Mouse (Mus musculus): ENCODE results near the gene Il31ra. TPM values are rescaled to one million over a fixed set of nuclear protein-coding genes. Genes with fewer than 3 reads are reported as not detected.

Il31ra gene
- polyA plus RNA-seq, 1 experiment from 2014 or later, result not detected

DNA sequence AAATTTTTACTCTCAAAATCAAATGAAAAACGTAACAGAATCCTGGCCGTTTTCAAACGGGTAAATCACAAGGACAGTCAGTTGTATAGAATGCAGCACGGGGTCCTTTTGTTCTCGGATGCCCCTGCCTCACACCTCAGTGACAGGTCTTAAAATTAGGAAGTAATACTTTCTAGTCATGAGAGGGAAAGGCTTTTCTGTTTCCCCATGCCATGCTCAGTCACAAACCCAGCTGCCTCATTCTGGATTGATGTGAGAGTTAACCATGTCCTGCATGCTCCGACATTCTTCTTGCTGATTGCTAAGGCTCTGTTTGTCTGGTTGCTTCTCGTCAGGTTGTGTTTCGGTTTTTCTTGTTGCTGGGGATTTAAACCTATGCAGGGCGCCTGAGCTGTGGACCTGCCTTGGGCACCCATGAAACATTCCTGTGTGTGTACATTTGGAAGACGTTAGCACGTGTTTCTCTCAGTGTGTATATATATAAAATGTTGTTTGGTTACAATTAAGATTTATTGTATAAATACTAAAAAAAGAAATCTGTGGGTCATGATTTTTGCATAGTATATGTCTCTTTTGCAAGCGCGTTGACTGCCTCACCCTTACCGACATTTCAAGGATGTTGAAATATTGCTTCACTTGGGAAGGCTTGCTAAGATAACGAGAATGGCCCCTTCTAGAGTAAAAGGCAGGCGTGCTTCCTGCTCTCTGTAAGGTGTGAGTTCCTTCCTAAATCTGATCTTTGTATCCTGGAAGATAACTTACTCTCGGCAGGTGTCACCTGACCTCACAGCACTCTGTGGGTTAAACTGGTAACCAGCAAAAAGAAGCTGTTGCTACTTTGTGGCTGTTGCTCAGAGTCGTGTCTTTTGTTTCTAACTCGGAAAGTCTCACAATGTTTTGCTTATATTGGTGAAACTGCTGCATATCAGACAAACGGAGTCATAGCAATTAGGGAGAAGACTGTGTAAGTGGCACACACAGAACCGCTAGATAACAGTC is 120.1 kb downstream of the Il31ra start:
- WGBS, result 89% methylated on average over 21 of the region's 21 CpGs
- ATAC-seq, result no peak
- H3K9ac ChIP-seq (replicated peaks), result no peak overlapping the region

DNA sequence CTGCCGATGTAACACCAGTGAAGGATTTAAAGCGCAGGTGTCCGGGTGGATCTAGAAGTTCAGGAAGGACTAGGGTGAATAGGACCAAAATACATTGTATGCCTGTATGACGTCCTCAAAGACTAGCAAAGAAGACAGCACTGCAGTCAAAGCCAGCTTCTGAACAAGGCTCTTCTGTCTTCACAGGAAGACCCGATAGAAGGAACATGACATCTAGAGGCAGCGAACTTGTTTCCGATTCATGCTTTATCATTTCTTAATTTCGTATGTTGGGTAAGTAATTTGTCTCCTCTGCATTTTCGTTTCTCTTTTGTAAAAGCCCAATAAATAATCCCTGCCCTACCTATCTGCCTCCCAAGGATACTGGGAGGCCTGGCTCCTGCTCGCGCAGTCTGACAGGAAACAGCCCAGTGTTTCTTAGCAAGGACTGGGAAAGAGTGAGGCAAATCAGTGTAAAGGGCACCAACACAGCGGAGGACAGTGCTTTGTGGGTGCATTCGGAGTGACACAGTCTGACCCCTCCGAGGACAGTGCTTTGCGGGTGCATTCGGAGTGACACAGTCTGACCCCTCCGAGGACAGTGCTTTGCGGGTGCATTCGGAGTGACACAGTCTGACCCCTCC is 121.6 kb downstream of the Il31ra start:
- Histone ChIP-seq H3K9me3 (no peaks in the 10 kb centered on the region), H3K27me3 (no peaks in the 10 kb centered on the region), H3K4me3 (replicated peaks) (no peak overlapping the region), H3K4me1 (replicated peaks) (no peaks in the 10 kb centered on the region), H3K36me3 (peaks cover 13% of the 10 kb centered on the region; the same call in 1 of the 2 replicates), H3K27ac (no peak overlapping the region), H3K4me2 (replicated peaks) (no peak overlapping the region), H3K9ac (replicated peaks) (no peak overlapping the region)
- ATAC-seq, result no peak
- 93% methylated on average over 19 of the region's 19 CpGs for WGBS

More for the DNA sequence above, 120.1 kb downstream of the Il31ra start:
- Histone ChIP-seq H3K4me3 (replicated peaks) (no peak overlapping the region), H3K27me3 (no peaks in the 10 kb centered on the region), H3K27ac (no peak overlapping the region), H3K9me3 (no peaks in the 10 kb centered on the region), H3K4me1 (replicated peaks) (no peaks in the 10 kb centered on the region), H3K4me2 (replicated peaks) (no peak overlapping the region), H3K36me3 (peaks cover 14% of the 10 kb centered on the region; the same call in 1 of the 2 replicates)

DNA sequence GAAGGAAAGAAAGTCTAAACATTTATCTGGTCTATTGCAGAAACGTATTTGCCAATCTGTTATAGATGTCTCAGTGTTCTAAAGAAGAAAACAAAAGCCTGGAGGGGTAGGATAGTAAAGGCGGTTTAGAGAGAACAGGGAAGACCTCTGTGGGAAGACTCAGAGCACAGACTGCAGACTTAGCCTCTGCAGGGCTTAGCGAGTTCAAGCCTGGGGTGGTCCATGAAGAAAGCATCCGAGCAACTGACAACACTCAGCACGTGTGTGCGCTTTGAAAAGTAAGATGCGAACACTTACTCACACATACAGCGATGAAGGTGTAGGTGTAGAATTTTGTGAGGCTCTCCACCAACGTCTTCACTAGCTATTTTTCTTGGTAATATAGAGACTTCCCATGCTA is 123.0 kb downstream of the Il31ra start:
- 91% methylated on average over 9 of the region's 9 CpGs for WGBS
- Histone ChIP-seq H3K4me1 (replicated peaks) (0 out of 2 replicates have a peak, but pooled peaks cover under 1% of the 10 kb centered on the region), H3K9me3 (no peaks in the 10 kb centered on the region), H3K27me3 (no peaks in the 10 kb centered on the region), H3K36me3 (peaks cover 7% of the 10 kb centered on the region; the same call in 1 of the 2 replicates), H3K27ac (no peak overlapping the region), H3K9ac (replicated peaks) (no peak overlapping the region), H3K4me2 (replicated peaks) (no peak overlapping the region), H3K4me3 (replicated peaks) (no peak overlapping the region)
- no peak for ATAC-seq

Other genes with a start within 250 kb of the Il31ra start
- gene Il6st, start 130.3 kb downstream of the Il31ra start, polyA plus RNA-seq (2015; fragmentation: Nextera tagmentation; extraction: Ambion mirVana), result 19.4 and 20.8 TPM in 2 replicates
- gene Ddx4, start 58.1 kb upstream of the Il31ra start, polyA plus RNA-seq (2015; fragmentation: Nextera tagmentation; extraction: Ambion mirVana), result 0.87 and 0.94 TPM in 2 replicates
- gene Slc38a9, start 66.4 kb upstream of the Il31ra start, polyA plus RNA-seq (2015; fragmentation: Nextera tagmentation; extraction: Ambion mirVana), result 31.4 and 31.6 TPM in 2 replicates
- gene Plpp1, start 206.4 kb upstream of the Il31ra start, polyA plus RNA-seq (2015; fragmentation: Nextera tagmentation; extraction: Ambion mirVana), result 35.3 and 39.6 TPM in 2 replicates

Measured in midbrain, embryonic 13.5 days (tissue).